In genomic region chr2:173276409-173276808, GRCm38 (mm10) we compare ENCODE assay signal across 8 mouse cellular contexts. TPM values are rescaled to one million over a fixed set of nuclear protein-coding genes. Genes with fewer than 3 reads are reported as not detected.
DNase-seq lines count a peak whose midpoint lies in the region; ATAC-seq and TF ChIP-seq lines count a peak whose summit lies in the region.

TSS of gene Pmepa1 (minus strand) at chr2:173276533.

- no peak for TF ChIP-seq EP300 in ES-Bruce4 (IDR thresholded peaks at IDR 0.05; ENCODE audit: insufficient read depth, low read depth, low read length)

- peak within 1 kb of the TSS; percentile 46 for H3K27ac ChIP-seq in ES-Bruce4 (ENCODE audit: insufficient read depth, low read length)
- no peak within 1 kb of the TSS for H3K27ac ChIP-seq in cerebellum, adult 2 months (ENCODE audit: insufficient read depth, low read length)
- H3K27ac ChIP-seq in layer of hippocampus, adult 2 months = peak within 1 kb of the TSS; percentile 86
- H3K27ac ChIP-seq in olfactory bulb, adult 2 months (ENCODE audit: insufficient read depth, low read depth, low read length) = peak within 1 kb of the TSS; percentile 61

- peaks cover 19% of the 10 kb centered on the region for H3K4me1 ChIP-seq in ES-Bruce4 (ENCODE audit: control insufficient read depth, insufficient read depth, low read length)
- H3K4me1 ChIP-seq in cerebellum, adult 2 months (ENCODE audit: control insufficient read depth, insufficient read depth, low read length) = no peaks in the 10 kb centered on the region
- peaks cover 5% of the 10 kb centered on the region; the same call in 1 of the 2 replicates for H3K4me1 ChIP-seq in lung, adult 2 months (ENCODE audit: control insufficient read depth, insufficient read depth, low read length)
- peaks cover 36% of the 10 kb centered on the region for H3K4me1 ChIP-seq in olfactory bulb, adult 2 months (ENCODE audit: control insufficient read depth, insufficient read depth, low read length)

- TF ChIP-seq CTCF in ES-Bruce4 (IDR thresholded peaks at IDR 0.05; ENCODE audit: low read depth, low read length) = no peak
- no peak for TF ChIP-seq CTCF in cerebellum, adult 2 months (IDR thresholded peaks at IDR 0.05; ENCODE audit: borderline replicate concordance, insufficient read depth, low read depth, low read length)
- TF ChIP-seq CTCF in layer of hippocampus, adult 2 months (conservative IDR thresholded peaks at IDR 0.05) = peak; percentile 28; the same call in 1 of the 2 replicates
- no peak for TF ChIP-seq CTCF in lung, adult 2 months (IDR thresholded peaks at IDR 0.05; ENCODE audit: insufficient read depth, low read length)
- no peak for TF ChIP-seq CTCF in olfactory bulb, adult 2 months (IDR thresholded peaks at IDR 0.05; ENCODE audit: insufficient read depth, low read depth, low read length)

- WGBS in cerebellum, adult 2 months = 2% methylated on average over 61 of the region's 61 CpGs
- WGBS in lung, adult 2 months = 4% methylated on average over 60 of the region's 61 CpGs
- 3% methylated on average over 61 of the region's 61 CpGs for WGBS in olfactory bulb, adult 2 months

- no peaks in the 10 kb centered on the region for H3K9me3 ChIP-seq in ES-Bruce4 (replicated peaks; ENCODE audit: control insufficient read depth, insufficient read depth, low read length, poor library complexity, severe bottlenecking)

- H3K27me3 ChIP-seq in ES-Bruce4 (ENCODE audit: control insufficient read depth, insufficient read depth, low read length, poor library complexity, severe bottlenecking) = no peaks in the 10 kb centered on the region
- H3K27me3 ChIP-seq in cerebellum, adult 2 months (ENCODE audit: control insufficient read depth, insufficient read depth, low read length) = no peaks in the 10 kb centered on the region

- H3K36me3 ChIP-seq in ES-Bruce4 (ENCODE audit: control insufficient read depth, insufficient read depth, low read length, poor library complexity, severe bottlenecking) = no peaks in the 10 kb centered on the region

- H3K9ac ChIP-seq in ES-Bruce4 (ENCODE audit: low read depth, poor library complexity, severe bottlenecking) = peak within 1 kb of the TSS; percentile 98

- peak within 1 kb of the TSS; percentile 79 for H3K4me3 ChIP-seq in ES-Bruce4 (ENCODE audit: low read depth, low read length)
- peak within 1 kb of the TSS; percentile 68 for H3K4me3 ChIP-seq in cerebellum, adult 2 months (replicated peaks; ENCODE audit: insufficient read depth, low read depth, low read length)
- H3K4me3 ChIP-seq in layer of hippocampus, adult 2 months = peak within 1 kb of the TSS; percentile 70
- peak within 1 kb of the TSS; percentile 69 for H3K4me3 ChIP-seq in lung, adult 2 months (replicated peaks; ENCODE audit: extremely low read depth, low read depth, low read length)
- H3K4me3 ChIP-seq in olfactory bulb, adult 2 months (ENCODE audit: insufficient read depth, low read depth, low read length) = peak within 1 kb of the TSS; percentile 65

- peak; percentile 76 to 85 for DNase-seq in cerebellum, adult 2 months
- DNase-seq in heart, postnatal 4 days = peak; percentile 94
- peak; percentile 88 to 90 for DNase-seq in layer of hippocampus, adult 2 months (ENCODE audit: low spot score in 2 of 2)
- peak; percentile 82 for DNase-seq in lung, adult 2 months
- peak; percentile 83 for DNase-seq in testis, postnatal 14 days (ENCODE audit: low spot score)

- TF ChIP-seq POLR2A in ES-Bruce4 (IDR thresholded peaks at IDR 0.05; ENCODE audit: insufficient read depth, low read length) = no peak
- no peak for TF ChIP-seq POLR2A in cerebellum, adult 2 months (IDR thresholded peaks at IDR 0.05; ENCODE audit: borderline replicate concordance, insufficient read depth, low read length)
- TF ChIP-seq POLR2A in lung, adult 2 months (IDR thresholded peaks at IDR 0.05; ENCODE audit: borderline replicate concordance, extremely low read depth, low read depth, low read length) = peak; percentile 75; the same call in 1 of the 2 replicates
- TF ChIP-seq POLR2A in olfactory bulb, adult 2 months (IDR thresholded peaks at IDR 0.05; ENCODE audit: insufficient read depth, low read depth, low read length) = peak; percentile 62

- ATAC-seq in frontal cortex, adult (ENCODE audit: low TSS enrichment) = peak; percentile 82

RNA-seq across cellular contexts. Expression of gene Pmepa1, which starts in this region (rescaled TPM):
- 25.1 and 28.5 TPM in 2 replicates for polyA plus RNA-seq in ES-Bruce4 (2011; ENCODE audit: insufficient read depth, insufficient read length, low read depth, missing spikeins)
- polyA plus RNA-seq in cerebellum, adult 2 months (2012; rRNA removed) = 22.0 and 24.1 TPM in 2 replicates
- total RNA-seq in heart, postnatal 4 days (2021) = 10 to 100 TPM; 53.5 to 57.3 TPM
- 10 to 100 TPM; 20.4 to 24.0 TPM for total RNA-seq in layer of hippocampus, adult 2 months (2021)
- 96.2 and 97.7 TPM in 2 replicates for polyA plus RNA-seq in lung, adult 2 months (2012; rRNA removed)
- not detected in 2 replicates for polyA plus RNA-seq in olfactory bulb, adult 2 months (2012; ENCODE audit: insufficient read depth, insufficient read length, low replicate concordance, missing spikeins)

Comparison
In these comparisons a context has a peak if more than half of its experiments do, and no peak if none do; other contexts are left out.
1. POLR2A ChIP-seq: peak in lung, adult 2 months (single experiment) and olfactory bulb, adult 2 months (single experiment); none in ES-Bruce4 (single experiment) and cerebellum, adult 2 months (single experiment).
2. Peak in every context shown above with its lines, with median percentiles within 50 percentile points of each other: H3K4me3 ChIP-seq and DNase-seq.